Comparison of ENCODE assay signal across 12 mouse cellular contexts in genomic region chr2:146491830-146492610, GRCm38 (mm10).
"Had no signal": no experiment of that assay in that cellular context is flagged by ENCODE, and none has a peak within 500 bp of the region (broad histone marks: within the 10 kb centered on the region; RNA-seq: fewer than 3 reads in every experiment).

No protein-coding gene starts in this region.

- H3K36me3 ChIP-seq: limb, embryonic 12.5 days; lung, embryonic 15.5 days; midbrain, embryonic 13.5 days had no signal

- H3K9ac ChIP-seq: limb, embryonic 12.5 days; lung, embryonic 15.5 days; midbrain, embryonic 13.5 days had no signal

- H3K4me3 ChIP-seq: limb, embryonic 12.5 days; lung, embryonic 15.5 days; midbrain, embryonic 13.5 days had no signal

- H3K27ac ChIP-seq: limb, embryonic 12.5 days; lung, embryonic 15.5 days; macrophage; midbrain, embryonic 13.5 days had no signal

- ATAC-seq: intestine, postnatal 0 days; midbrain, embryonic 13.5 days had no signal

- H3K4me1 ChIP-seq: limb, embryonic 12.5 days; midbrain, embryonic 13.5 days had no signal

- H3K9me3 ChIP-seq: limb, embryonic 12.5 days; lung, embryonic 15.5 days; midbrain, embryonic 13.5 days had no signal

- H3K27me3 ChIP-seq: limb, embryonic 12.5 days; lung, embryonic 15.5 days; midbrain, embryonic 13.5 days had no signal

- DNase-seq: kidney, adult 8-10 months; kidney, postnatal 25 days; lung, postnatal 14 days; right cerebral cortex, adult 18-20 months; right cerebral cortex, postnatal 25 days; thymus, adult 2 months; thymus, postnatal 25 days had no signal

- H3K4me2 ChIP-seq: limb, embryonic 12.5 days; lung, embryonic 15.5 days; midbrain, embryonic 13.5 days had no signal
